Mouse (Mus musculus): ENCODE results near the gene C2cd5. TPM values are rescaled to one million over a fixed set of nuclear protein-coding genes. Genes with fewer than 3 reads are reported as not detected.
"Not testable (repeated sequence)": the region's sequence is repeated elsewhere in the genome, so short reads cannot be mapped to it uniquely, and the experiment has no call there.

The C2cd5 gene
- polyA plus RNA-seq, 1 experiment from 2014 or later, result 43.1 TPM

DNA sequence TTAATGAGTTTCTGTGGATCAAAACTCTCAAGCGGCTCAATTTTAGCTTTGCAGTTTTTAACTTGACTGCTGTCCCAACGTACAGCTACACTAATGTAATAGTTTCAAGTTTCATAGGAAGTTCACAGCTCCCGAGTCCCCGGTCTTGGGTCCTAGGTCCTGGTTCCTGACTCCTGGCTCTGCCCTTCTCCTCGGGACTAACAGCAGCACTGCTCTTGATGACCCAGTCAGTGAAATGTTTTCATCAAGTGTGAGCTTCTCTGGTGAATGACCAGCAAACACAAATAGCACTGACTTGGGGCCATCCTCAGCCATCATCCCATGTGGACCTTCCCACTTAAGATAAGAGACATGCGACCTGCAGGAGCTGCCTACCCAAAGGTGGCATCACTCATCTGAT lies 111.7 kb downstream of the C2cd5 start:
- Histone ChIP-seq H3K4me2 (no peak overlapping the region), H3K27ac (replicated peaks) (no peak overlapping the region)
- 80% methylated on average over 6 of the region's 6 CpGs for WGBS

GRCm38 (mm10) chr6:142987616-142988015 lies 112.3 kb downstream of the C2cd5 start:
- Histone ChIP-seq H3K9me3 (no peaks in the 10 kb centered on the region), H3K4me3 (no peak overlapping the region), H3K9ac (no peak overlapping the region), H3K27ac (replicated peaks) (no peak overlapping the region), H3K27me3 (no peaks in the 10 kb centered on the region), H3K4me2 (no peak overlapping the region), H3K4me1 (replicated peaks) (peaks cover 13% of the 10 kb centered on the region; the same call in 1 of the 2 replicates), H3K36me3 (no peaks in the 10 kb centered on the region)
- WGBS, result 58% methylated on average over 6 of the region's 6 CpGs
- no peak for ATAC-seq (ENCODE audit: low FRiP score, low read depth)

More for the DNA sequence above, 111.7 kb downstream of the C2cd5 start:
- Histone ChIP-seq H3K27me3 (no peaks in the 10 kb centered on the region), H3K9me3 (no peaks in the 10 kb centered on the region), H3K36me3 (no peaks in the 10 kb centered on the region), H3K4me1 (replicated peaks) (peaks cover 13% of the 10 kb centered on the region; the same call in 1 of the 2 replicates), H3K4me3 (no peak overlapping the region), H3K9ac (no peak overlapping the region)
- no peak for ATAC-seq (ENCODE audit: low FRiP score, low read depth)

GRCm38 (mm10) chr6:142986706-142987105 lies 113.2 kb downstream of the C2cd5 start:
- H3K4me2 ChIP-seq; H3K9ac ChIP-seq; ATAC-seq (ENCODE audit: low FRiP score, low read depth); H3K36me3 ChIP-seq; H3K27ac ChIP-seq (replicated peaks); H3K4me1 ChIP-seq (replicated peaks); H3K9me3 ChIP-seq; H3K27me3 ChIP-seq; H3K4me3 ChIP-seq: not testable (repeated sequence)
- WGBS, result 91% methylated on average over 9 of the region's 9 CpGs

- H3K9ac ChIP-seq; H3K4me1 ChIP-seq (replicated peaks); H3K9me3 ChIP-seq; H3K27me3 ChIP-seq; H3K4me3 ChIP-seq; H3K4me2 ChIP-seq; H3K36me3 ChIP-seq; H3K27ac ChIP-seq (replicated peaks); ATAC-seq (ENCODE audit: low FRiP score, low read depth): not testable (repeated sequence)
- 91% methylated on average over 9 of the region's 9 CpGs for WGBS
Observed at GRCm38 (mm10) chr6:142985561-142986238, 114.2 kb downstream of the C2cd5 start.

GRCm38 (mm10) chr6:142979665-142980660 lies 120.0 kb downstream of the C2cd5 start:
- Histone ChIP-seq H3K4me2 (no peak overlapping the region), H3K27me3 (no peaks in the 10 kb centered on the region), H3K9ac (no peak overlapping the region), H3K27ac (replicated peaks) (peak overlapping the region; percentile 65), H3K9me3 (no peaks in the 10 kb centered on the region), H3K36me3 (no peaks in the 10 kb centered on the region), H3K4me1 (replicated peaks) (peaks cover 16% of the 10 kb centered on the region), H3K4me3 (no peak overlapping the region)
- peak; percentile 79; the same call in 1 of the 2 replicates for ATAC-seq (ENCODE audit: low FRiP score, low read depth)
- 27% methylated on average over 6 of the region's 6 CpGs for WGBS

DNA sequence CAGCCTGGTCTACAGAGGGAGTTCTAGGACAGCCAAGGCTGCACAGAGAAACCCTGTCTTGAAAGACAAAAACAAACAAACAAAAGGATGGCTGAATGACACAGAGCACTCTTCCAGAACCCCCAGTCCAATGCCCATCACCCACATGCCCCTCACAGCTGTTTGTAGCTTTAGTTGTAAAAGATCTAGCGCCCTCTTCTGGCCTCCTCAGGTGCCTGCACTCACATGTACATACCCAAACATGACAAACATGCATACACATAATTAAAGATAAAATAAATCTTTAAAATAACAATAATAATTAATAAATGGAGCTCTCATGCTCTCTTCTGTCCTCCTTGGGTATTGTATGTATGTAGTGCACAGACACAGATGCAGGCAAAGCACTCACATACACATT lies 122.7 kb downstream of the C2cd5 start:
- H3K27me3 ChIP-seq, result no peaks in the 10 kb centered on the region
- no peaks in the 10 kb centered on the region for H3K36me3 ChIP-seq
- H3K4me2 ChIP-seq, result no peak overlapping the region
- no peaks in the 10 kb centered on the region for H3K9me3 ChIP-seq
- H3K4me3 ChIP-seq, result no peak overlapping the region
- no peak overlapping the region for H3K27ac ChIP-seq (replicated peaks)
- H3K4me1 ChIP-seq (replicated peaks), result peaks cover 16% of the 10 kb centered on the region
- no peak for ATAC-seq (ENCODE audit: low FRiP score, low read depth)
- WGBS, result 65% methylated on average over 1 of the region's 1 CpGs
- H3K9ac ChIP-seq, result no peak overlapping the region

DNA sequence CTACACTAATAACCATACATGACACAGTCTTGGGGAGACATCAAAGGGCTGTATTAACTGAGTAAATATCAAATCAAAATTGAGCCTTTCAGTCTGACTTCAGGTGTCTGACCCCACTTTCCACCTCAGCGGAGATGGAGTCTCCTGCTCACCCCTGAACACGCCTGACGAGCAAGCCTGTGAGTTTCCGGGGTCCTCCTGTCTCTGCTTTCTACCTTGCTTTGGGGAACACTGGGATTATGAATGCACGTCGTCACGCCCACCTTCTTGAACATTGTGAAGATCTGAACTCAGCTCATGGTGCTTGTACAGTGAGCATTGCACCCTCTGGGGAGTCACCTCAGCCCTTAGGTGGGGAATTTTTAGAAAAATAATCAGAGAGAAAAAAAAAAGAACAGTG lies 126.7 kb downstream of the C2cd5 start:
- 91% methylated on average over 7 of the region's 7 CpGs for WGBS
- no peak overlapping the region for H3K4me3 ChIP-seq
- no peak overlapping the region for H3K27ac ChIP-seq (replicated peaks)
- H3K9me3 ChIP-seq, result no peaks in the 10 kb centered on the region
- no peaks in the 10 kb centered on the region for H3K27me3 ChIP-seq
- no peaks in the 10 kb centered on the region for H3K4me1 ChIP-seq (replicated peaks)
- H3K36me3 ChIP-seq, result no peaks in the 10 kb centered on the region
- H3K4me2 ChIP-seq, result no peak overlapping the region
- H3K9ac ChIP-seq, result no peak overlapping the region
- no peak for ATAC-seq (ENCODE audit: low FRiP score, low read depth)

- ATAC-seq (ENCODE audit: low FRiP score, low read depth), result no peak
- H3K9me3 ChIP-seq, result no peaks in the 10 kb centered on the region
- no peak overlapping the region for H3K4me3 ChIP-seq
- 73% methylated on average over 2 of the region's 2 CpGs for WGBS
- H3K9ac ChIP-seq, result no peak overlapping the region
- no peaks in the 10 kb centered on the region for H3K4me1 ChIP-seq (replicated peaks)
- no peak overlapping the region for H3K4me2 ChIP-seq
- H3K36me3 ChIP-seq, result no peaks in the 10 kb centered on the region
- H3K27me3 ChIP-seq, result no peaks in the 10 kb centered on the region
- H3K27ac ChIP-seq (replicated peaks), result no peak overlapping the region
Observed at GRCm38 (mm10) chr6:142972205-142972604, 127.7 kb downstream of the C2cd5 start.

- peaks cover 9% of the 10 kb centered on the region for H3K4me1 ChIP-seq (replicated peaks)
- no peaks in the 10 kb centered on the region for H3K36me3 ChIP-seq
- H3K27me3 ChIP-seq, result no peaks in the 10 kb centered on the region
- H3K4me2 ChIP-seq, result no peak overlapping the region
- no peak overlapping the region for H3K27ac ChIP-seq (replicated peaks)
- H3K9ac ChIP-seq, result no peak overlapping the region
- H3K9me3 ChIP-seq, result no peaks in the 10 kb centered on the region
- 90% methylated on average over 1 of the region's 1 CpGs for WGBS
- no peak for ATAC-seq (ENCODE audit: low FRiP score, low read depth)
- H3K4me3 ChIP-seq, result no peak overlapping the region
Observed at GRCm38 (mm10) chr6:142967407-142967806, 132.5 kb downstream of the C2cd5 start.

- peak overlapping the region; percentile 88 for H3K4me3 ChIP-seq
- H3K27me3 ChIP-seq, result no peaks in the 10 kb centered on the region
- peak overlapping the region; percentile 73 for H3K4me2 ChIP-seq
- peaks cover 34% of the 10 kb centered on the region for H3K4me1 ChIP-seq (replicated peaks)
- peak overlapping the region; percentile 98 for H3K27ac ChIP-seq (replicated peaks)
- peak overlapping the region; percentile 94 for H3K9ac ChIP-seq
- ATAC-seq (ENCODE audit: low FRiP score, low read depth), result peak; percentile 92
- H3K9me3 ChIP-seq, result no peaks in the 10 kb centered on the region
- H3K36me3 ChIP-seq, result no peaks in the 10 kb centered on the region
- 2% methylated on average over 39 of the region's 39 CpGs for WGBS
Observed at GRCm38 (mm10) chr6:142964531-142965385, 135.2 kb downstream of the C2cd5 start.

GRCm38 (mm10) chr6:142964076-142964530 lies 135.8 kb downstream of the C2cd5 start, which contains the start of gene St8sia1:
TSS of gene St8sia1 (minus strand) at chr6:142964452.
- peak within 1 kb of the TSS; percentile 88 for H3K4me3 ChIP-seq
- peak; percentile 73 for ATAC-seq (ENCODE audit: low FRiP score, low read depth)

More at GRCm38 (mm10) chr6:142964076-142964530, 135.8 kb downstream of the C2cd5 start, which contains the start of gene St8sia1:
- WGBS, result under 1% methylated on average over 44 of the region's 45 CpGs
- Histone ChIP-seq H3K4me2 (peak within 1 kb of the TSS; percentile 73), H3K36me3 (no peaks in the 10 kb centered on the region), H3K27me3 (no peaks in the 10 kb centered on the region), H3K4me1 (replicated peaks) (peaks cover 41% of the 10 kb centered on the region), H3K27ac (replicated peaks) (peak within 1 kb of the TSS; percentile 98), H3K9me3 (no peaks in the 10 kb centered on the region), H3K9ac (peak within 1 kb of the TSS; percentile 94)
